Mouse (Mus musculus) stomach, embryonic 14.5 days (tissue): Measurements from ENCODE around the gene Pbx1. TPM values are rescaled to one million over a fixed set of nuclear protein-coding genes. Genes with fewer than 3 reads are reported as not detected.

Source experiments
- ATAC-seq: fragments of 200-750 bp; cut with Nextera tagmentation; 2 replicates; pipeline ENCODE4 v1.8.0; 2017; ENCODE audit warnings: low read depth, moderate TSS enrichment; ENCODE audit not compliant: insufficient number of reproducible peaks, insufficient read depth, low FRiP score
- H3K27ac ChIP-seq: fragments of 300-500 bp; sonication (generic); 2 replicates; pipeline ENCODE4 v1.5.1; 2014; ENCODE audit warnings: mild to moderate bottlenecking, low read length, moderate library complexity, mixed read lengths
- H3K27me3 ChIP-seq: fragments of 300-500 bp; sonication (generic); 2 replicates; pipeline ENCODE4 v1.6.1; 2014; ENCODE audit warnings: low read length, control low read depth, mixed read lengths; ENCODE audit not compliant: control insufficient read depth, insufficient read depth
- H3K36me3 ChIP-seq: fragments of 300-500 bp; sonication (generic); 2 replicates; pipeline ENCODE4 v1.6.1; 2014; ENCODE audit warnings: mild to moderate bottlenecking, control low read depth, low read length, moderate library complexity, mixed read lengths; ENCODE audit not compliant: control insufficient read depth, insufficient read depth
- H3K4me1 ChIP-seq: fragments of 300-500 bp; sonication (generic); 2 replicates; pipeline ENCODE4 v1.6.1; 2014; ENCODE audit warnings: low read length, control low read depth, mixed read lengths; ENCODE audit not compliant: control insufficient read depth, insufficient read depth
- H3K4me2 ChIP-seq: fragments of 300-500 bp; sonication (generic); replicated peaks from 2 replicates; pipeline ENCODE4 v1.6.1; 2014; ENCODE audit warnings: low read depth, low read length, control low read depth
- H3K4me3 ChIP-seq: fragments of 300-500 bp; sonication (generic); 2 replicates; pipeline ENCODE4 v1.5.1; 2014; ENCODE audit warnings: low read depth, low read length, control low read depth
- H3K9ac ChIP-seq: fragments of 300-500 bp; sonication (generic); replicated peaks from 2 replicates; pipeline ENCODE4 v1.6.1; 2014; ENCODE audit warnings: low read depth, mild to moderate bottlenecking, control low read depth, low read length, moderate library complexity, mixed read lengths
- H3K9me3 ChIP-seq: fragments of 300-500 bp; sonication (generic); 2 replicates; pipeline ENCODE4 v1.6.1; 2016; ENCODE audit warnings: low read depth, low read length, control low read depth; ENCODE audit not compliant: control insufficient read depth
- WGBS: fragments of 180-500 bp; shearing (Covaris S2); extraction: QIAGEN DNeasy Blood & Tissue Kit; methylation state at CpG from one replicate; pipeline ENCODE4 v1.1.7; 2014; 5-methylcytosine and 5-hydroxymethylcytosine counted together
- polyA plus RNA-seq: library from polyadenylated mRNA; unstranded; fragments of >200 nt; fragmentation: Nextera tagmentation; extraction: Ambion mirVana; gene quantifications from 2 replicates; pipeline ENCODE4 v1.2.1, GENCODE M21; 2014

The Pbx1 gene
- polyA plus RNA-seq, 1 experiment from 2014 or later, result 64.1 TPM

DNA sequence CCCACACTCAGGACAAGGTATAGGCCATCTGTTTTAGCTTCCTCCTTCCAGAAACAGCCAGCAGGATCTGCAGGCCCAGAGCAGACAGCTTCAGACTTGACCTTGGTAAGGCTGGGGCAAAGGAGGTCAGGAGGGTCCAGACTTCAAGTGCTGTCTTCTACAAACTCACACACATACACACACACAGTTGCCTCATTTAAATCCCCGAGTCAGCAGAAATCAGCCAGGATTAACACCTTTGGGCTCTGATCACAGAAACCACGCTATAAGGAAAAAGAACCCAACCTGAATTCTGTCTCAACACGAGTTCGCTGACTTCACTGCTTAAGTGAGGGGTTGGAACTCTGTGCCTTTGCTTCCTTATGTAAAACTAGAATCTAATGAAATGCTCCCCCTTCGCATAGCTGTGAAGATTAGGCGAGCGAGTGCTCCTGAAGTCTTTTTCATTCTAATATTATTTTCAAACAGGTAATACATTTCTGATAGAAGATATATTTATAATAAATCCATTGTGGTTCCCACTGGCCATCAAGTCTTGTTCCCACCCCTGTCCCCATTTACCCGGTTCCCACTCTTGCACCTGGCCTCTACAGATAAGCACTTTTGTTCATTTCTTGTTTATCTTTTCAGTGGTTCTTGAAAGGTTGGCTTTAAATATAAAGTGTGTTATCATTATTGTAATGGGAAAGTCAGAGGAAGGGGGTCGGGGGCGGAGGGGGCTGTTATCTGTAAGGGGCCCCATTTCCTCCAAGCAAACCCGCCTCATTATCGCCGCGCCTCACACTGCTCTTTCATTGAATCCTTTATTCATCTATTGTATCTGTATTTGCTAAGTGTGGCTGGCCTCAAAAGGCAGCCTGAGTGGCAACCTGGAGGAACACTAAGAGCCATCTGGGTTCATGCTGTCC, 124.5 kb downstream of the Pbx1 start:
- H3K9ac ChIP-seq, result no peak overlapping the region
- peak; percentile 79 for ATAC-seq
- H3K4me3 ChIP-seq, result no peak overlapping the region
- no peak overlapping the region for H3K4me2 ChIP-seq
- H3K36me3 ChIP-seq, result no peaks in the 10 kb centered on the region
- no peaks in the 10 kb centered on the region for H3K27me3 ChIP-seq
- H3K9me3 ChIP-seq, result no peaks in the 10 kb centered on the region
- H3K27ac ChIP-seq, result peak overlapping the region; percentile 50; the same call in 1 of the 2 replicates
- 50% methylated on average over 14 of the region's 14 CpGs for WGBS
- peaks cover 15% of the 10 kb centered on the region; the same call in 1 of the 2 replicates for H3K4me1 ChIP-seq

DNA sequence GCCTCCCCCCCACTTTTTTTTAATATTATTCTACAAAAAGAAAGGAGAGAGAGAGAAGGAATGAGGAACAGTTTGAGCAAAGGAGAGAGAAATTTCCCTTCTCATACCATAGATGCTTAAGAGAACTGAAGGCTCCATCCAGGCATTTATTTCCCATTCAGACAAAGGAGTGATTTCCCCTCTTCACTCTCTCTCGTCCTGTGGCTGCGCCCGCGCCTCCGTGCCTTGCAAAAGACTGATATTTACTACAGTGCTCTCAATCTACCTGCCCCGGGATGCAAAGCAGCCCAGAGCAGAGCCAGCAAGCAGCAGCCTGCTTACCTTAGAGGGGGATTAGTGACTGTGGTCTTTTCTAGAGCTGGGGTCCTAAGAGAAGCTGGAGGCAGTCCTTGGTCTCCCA, 131.6 kb downstream of the Pbx1 start:
- Histone ChIP-seq H3K4me1 (peaks cover 13% of the 10 kb centered on the region; the same call in 1 of the 2 replicates), H3K27me3 (no peaks in the 10 kb centered on the region), H3K27ac (peak overlapping the region; percentile 6; the same call in 1 of the 2 replicates), H3K9ac (no peak overlapping the region), H3K36me3 (no peaks in the 10 kb centered on the region), H3K4me2 (no peak overlapping the region), H3K4me3 (no peak overlapping the region), H3K9me3 (no peaks in the 10 kb centered on the region)
- WGBS, result 78% methylated on average over 6 of the region's 6 CpGs
- ATAC-seq, result no peak

DNA sequence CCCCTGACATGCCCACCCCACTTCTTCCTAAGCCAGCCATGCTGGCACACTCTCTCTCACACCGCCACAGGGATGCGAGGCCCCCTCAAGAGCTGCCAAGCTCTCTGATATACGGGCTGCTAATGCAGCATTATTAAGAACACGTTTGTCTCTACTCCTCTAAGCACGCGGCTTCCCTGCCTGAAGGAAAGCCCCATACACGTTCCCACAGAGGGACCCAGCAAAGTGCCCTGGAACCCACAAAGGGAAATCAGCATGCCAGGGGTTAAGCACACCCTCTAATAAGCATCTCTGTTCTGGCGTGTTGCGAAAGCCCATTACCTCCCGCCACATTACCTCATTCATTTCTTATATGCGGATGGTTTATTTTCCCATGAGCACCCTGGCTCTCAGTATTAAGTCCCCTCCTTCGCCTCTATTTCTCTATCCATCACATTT, 132.1 kb downstream of the Pbx1 start:
- H3K36me3 ChIP-seq, result no peaks in the 10 kb centered on the region
- no peak overlapping the region for H3K27ac ChIP-seq
- 55% methylated on average over 12 of the region's 12 CpGs for WGBS
- no peak overlapping the region for H3K4me3 ChIP-seq
- H3K9ac ChIP-seq, result no peak overlapping the region
- peaks cover 13% of the 10 kb centered on the region; the same call in 1 of the 2 replicates for H3K4me1 ChIP-seq
- H3K27me3 ChIP-seq, result no peaks in the 10 kb centered on the region
- no peak overlapping the region for H3K4me2 ChIP-seq
- ATAC-seq, result no peak
- no peaks in the 10 kb centered on the region for H3K9me3 ChIP-seq

DNA sequence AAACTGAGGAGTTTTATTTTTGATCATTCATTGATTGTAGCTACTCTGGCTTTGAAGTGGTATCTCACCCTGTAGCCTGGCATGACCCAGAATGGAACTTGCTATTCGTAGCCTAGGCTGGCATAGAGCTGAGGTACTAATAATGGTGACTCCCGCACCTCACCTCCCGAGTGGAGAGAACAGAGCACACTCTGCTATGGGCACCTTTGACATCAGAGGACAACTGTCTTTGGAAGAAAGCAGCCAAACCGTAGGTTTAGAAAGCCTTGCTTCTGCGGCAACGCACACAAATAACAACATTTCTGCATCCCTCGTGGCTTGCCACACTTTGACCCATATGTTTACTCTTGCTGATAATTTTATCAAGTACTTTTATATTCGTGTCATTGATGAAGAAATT, 132.9 kb downstream of the Pbx1 start:
- H3K27ac ChIP-seq, result no peak overlapping the region
- WGBS, result 84% methylated on average over 8 of the region's 8 CpGs
- no peak overlapping the region for H3K9ac ChIP-seq
- peaks cover 13% of the 10 kb centered on the region; the same call in 1 of the 2 replicates for H3K4me1 ChIP-seq
- no peak overlapping the region for H3K4me3 ChIP-seq
- H3K9me3 ChIP-seq, result no peaks in the 10 kb centered on the region
- no peaks in the 10 kb centered on the region for H3K27me3 ChIP-seq
- ATAC-seq, result no peak
- no peak overlapping the region for H3K4me2 ChIP-seq
- no peaks in the 10 kb centered on the region for H3K36me3 ChIP-seq

DNA sequence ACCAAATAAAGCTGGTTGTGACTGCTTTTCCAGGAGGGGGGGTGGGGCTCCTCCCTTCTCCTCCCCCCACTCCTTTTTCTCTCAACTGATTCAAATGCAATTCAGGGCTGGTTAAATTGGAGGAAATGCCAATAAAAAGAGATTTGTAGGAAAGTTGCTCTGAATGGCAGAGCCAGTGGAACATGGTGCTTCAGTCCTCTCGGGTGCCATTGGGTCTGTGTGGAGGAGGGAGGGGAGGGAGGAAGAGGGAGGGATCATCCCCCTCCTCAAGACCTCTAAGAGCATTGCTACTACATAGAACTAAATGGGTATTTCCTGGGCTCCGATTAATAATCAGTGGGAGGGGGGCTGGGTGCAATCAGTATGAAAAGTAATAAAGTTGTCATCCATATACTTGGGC, 135.8 kb downstream of the Pbx1 start:
- H3K4me2 ChIP-seq, result no peak overlapping the region
- WGBS, result 59% methylated on average over 2 of the region's 2 CpGs

DNA sequence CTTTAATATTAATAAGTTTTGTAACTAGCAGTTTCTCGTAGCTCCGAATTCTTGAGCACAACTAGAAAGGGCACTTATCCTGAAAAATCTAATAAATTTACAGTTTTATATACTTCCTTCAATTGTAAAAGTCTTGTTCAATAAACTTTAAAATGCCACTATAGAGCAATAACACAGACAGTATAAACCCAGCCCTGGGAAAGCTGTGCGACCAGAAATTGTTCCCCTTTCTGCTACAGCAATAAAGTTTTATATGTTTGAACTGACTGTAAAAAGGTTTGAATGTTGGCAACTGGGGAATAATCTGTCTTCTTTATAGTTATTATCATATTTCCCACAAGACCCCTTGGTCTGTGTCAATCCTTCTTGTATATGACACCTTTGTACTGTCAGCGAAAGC, 136.3 kb downstream of the Pbx1 start:
- ATAC-seq, result no peak
- 69% methylated on average over 4 of the region's 4 CpGs for WGBS
- no peaks in the 10 kb centered on the region for H3K9me3 ChIP-seq
- H3K36me3 ChIP-seq, result no peaks in the 10 kb centered on the region
- no peak overlapping the region for H3K4me3 ChIP-seq
- no peaks in the 10 kb centered on the region for H3K27me3 ChIP-seq
- H3K4me2 ChIP-seq, result no peak overlapping the region
- no peak overlapping the region for H3K27ac ChIP-seq
- no peak overlapping the region for H3K9ac ChIP-seq
- H3K4me1 ChIP-seq, result peaks cover 10% of the 10 kb centered on the region; the same call in 1 of the 2 replicates

More for the DNA sequence above, 135.8 kb downstream of the Pbx1 start:
- no peak overlapping the region for H3K9ac ChIP-seq
- H3K27me3 ChIP-seq, result no peaks in the 10 kb centered on the region
- H3K27ac ChIP-seq, result no peak overlapping the region
- H3K36me3 ChIP-seq, result no peaks in the 10 kb centered on the region
- no peak overlapping the region for H3K4me3 ChIP-seq
- no peak for ATAC-seq
- no peaks in the 10 kb centered on the region for H3K9me3 ChIP-seq
- peaks cover 14% of the 10 kb centered on the region; the same call in 1 of the 2 replicates for H3K4me1 ChIP-seq

DNA sequence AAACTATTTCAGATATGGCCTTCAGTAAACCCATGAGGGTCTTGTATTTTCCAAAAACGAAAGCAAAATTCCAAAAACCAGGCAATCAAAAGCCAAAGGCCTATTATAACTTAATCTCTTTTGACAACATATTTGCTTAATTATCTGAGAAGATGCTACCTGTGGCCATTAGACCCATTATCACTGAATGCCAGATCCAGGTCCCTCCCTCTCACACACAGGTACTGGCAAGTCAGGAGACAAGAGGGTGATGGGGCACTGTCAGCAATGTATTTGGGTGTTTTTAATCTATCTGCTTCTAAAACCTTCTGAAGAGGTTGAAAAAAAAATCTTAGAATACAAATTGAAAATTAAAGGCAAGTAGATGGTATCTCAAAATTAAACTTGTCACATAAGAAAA, 138.4 kb downstream of the Pbx1 start:
- H3K27ac ChIP-seq, result no peak overlapping the region
- no peak overlapping the region for H3K4me2 ChIP-seq
- H3K9me3 ChIP-seq, result no peaks in the 10 kb centered on the region
- H3K36me3 ChIP-seq, result no peaks in the 10 kb centered on the region
- no peak overlapping the region for H3K9ac ChIP-seq
- no peak overlapping the region for H3K4me3 ChIP-seq
- H3K4me1 ChIP-seq, result peaks cover 16% of the 10 kb centered on the region
- H3K27me3 ChIP-seq, result no peaks in the 10 kb centered on the region
- 92% methylated on average over 1 of the region's 1 CpGs for WGBS
- no peak for ATAC-seq

DNA sequence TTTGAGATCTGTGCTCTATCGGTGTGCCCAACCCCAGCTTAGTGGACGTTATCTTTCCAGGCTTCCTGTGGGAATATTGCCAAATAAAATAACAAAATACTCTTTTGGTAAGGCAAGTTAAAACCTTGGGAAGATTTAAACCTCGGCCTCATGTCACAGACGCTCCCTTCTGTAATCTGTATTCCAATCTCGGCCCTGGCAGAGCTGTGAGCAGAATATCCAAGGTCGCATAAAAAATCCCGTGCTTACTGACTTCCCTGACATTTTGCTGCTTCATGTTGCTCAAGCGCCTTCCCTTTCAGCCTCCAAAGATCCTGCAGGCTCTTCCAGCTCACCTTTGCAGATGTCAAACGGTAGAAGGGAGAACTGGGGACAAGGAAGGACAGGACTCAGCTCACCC, 140.0 kb downstream of the Pbx1 start:
- Histone ChIP-seq H3K27ac (no peak overlapping the region), H3K9me3 (no peaks in the 10 kb centered on the region)
- 66% methylated on average over 9 of the region's 9 CpGs for WGBS

More for the DNA sequence above, 140.0 kb downstream of the Pbx1 start:
- Histone ChIP-seq H3K9ac (no peak overlapping the region), H3K27me3 (no peaks in the 10 kb centered on the region), H3K4me3 (no peak overlapping the region), H3K36me3 (no peaks in the 10 kb centered on the region), H3K4me2 (no peak overlapping the region), H3K4me1 (peaks cover 24% of the 10 kb centered on the region)
- ATAC-seq, result no peak
